Mouse (Mus musculus) limb, embryonic 14.5 days (tissue): ENCODE results near the gene Kif16b. TPM values are rescaled to one million over a fixed set of nuclear protein-coding genes. Genes with fewer than 3 reads are reported as not detected.

Experiments
- ATAC-seq: fragments of 200-750 bp; cut with Nextera tagmentation; 2 replicates; pipeline ENCODE4 v1.8.0; 2017; ENCODE audit warnings: low read depth, moderate number of reproducible peaks, moderate TSS enrichment; ENCODE audit not compliant: low FRiP score
- DNase-seq: peaks from one replicate; pipeline ENCODE4 v3.0.0-alpha.2; 2015; ENCODE audit warnings: low spot score
- H3K27ac ChIP-seq: fragments of 300-500 bp; sonication (generic); replicated peaks from 2 replicates; pipeline ENCODE4 v1.5.1; 2014; ENCODE audit warnings: low read depth, mild to moderate bottlenecking, low read length, moderate library complexity, mixed read lengths
- H3K27me3 ChIP-seq: fragments of 300-500 bp; sonication (generic); 2 replicates; pipeline ENCODE4 v1.6.1; 2014; ENCODE audit warnings: low read length, mixed read lengths; ENCODE audit not compliant: control insufficient read depth, insufficient read depth
- H3K36me3 ChIP-seq: fragments of 300-500 bp; sonication (generic); 2 replicates; pipeline ENCODE4 v1.6.1; 2014; ENCODE audit warnings: mild to moderate bottlenecking, low read length, moderate library complexity, mixed read lengths; ENCODE audit not compliant: control insufficient read depth, insufficient read depth
- H3K4me1 ChIP-seq: fragments of 300-500 bp; sonication (generic); 2 replicates; pipeline ENCODE4 v1.6.1; 2014; ENCODE audit warnings: antibody characterized with exemption, low read length, mixed read lengths; ENCODE audit not compliant: control insufficient read depth, insufficient read depth
- H3K4me2 ChIP-seq: fragments of 300-500 bp; sonication (generic); replicated peaks from 2 replicates; pipeline ENCODE4 v1.6.1; 2014; ENCODE audit warnings: low read depth, mild to moderate bottlenecking, low read length, moderate library complexity; ENCODE audit not compliant: severe bottlenecking
- H3K4me3 ChIP-seq: fragments of 300-500 bp; sonication (generic); replicated peaks from 2 replicates; pipeline ENCODE4 v1.5.1; 2014; ENCODE audit warnings: low read length
- H3K9ac ChIP-seq: fragments of 300-500 bp; sonication (generic); 2 replicates; pipeline ENCODE4 v1.6.1; 2014; ENCODE audit warnings: mild to moderate bottlenecking, low read depth, low read length, moderate library complexity; ENCODE audit not compliant: severe bottlenecking
- H3K9me3 ChIP-seq: fragments of 300-500 bp; sonication (generic); 2 replicates; pipeline ENCODE4 v1.6.1; 2016; ENCODE audit warnings: low read length; ENCODE audit not compliant: control insufficient read depth
- POLR2A ChIP-seq: fragments of 200-500 bp; IDR thresholded peaks from 2 replicates; pipeline ENCODE4 v1.8.0; 2012; ENCODE audit warnings: inconsistent platforms, mild to moderate bottlenecking, moderate library complexity, borderline replicate concordance; ENCODE audit not compliant: insufficient read depth, insufficient read length; ENCODE audit errors: extremely low read depth
- WGBS: fragments of 180-500 bp; shearing (Covaris S2); extraction: QIAGEN DNeasy Blood & Tissue Kit; methylation state at CpG from one replicate; pipeline ENCODE4 v1.1.7; 2014; 5-methylcytosine and 5-hydroxymethylcytosine counted together
- polyA plus RNA-seq, 2 experiments: library from polyadenylated mRNA; depleted of rRNA in 1 of 2; stranded (reverse) in 1 of 2; unstranded in 1 of 2; fragments of >200 nt; fragmentation: Nextera tagmentation in 1 of 2; extraction: Ambion mirVana in 1 of 2; gene quantifications; 2 replicates each; pipeline versions ENCODE4 v1.2.1 to v1.2.3; 2012 to 2014

Gene Kif16b
- polyA plus RNA-seq, 2 experiments = 7.9 to 10.6 TPM

- no peak overlapping the region for H3K4me2 ChIP-seq
- 87% methylated on average over 4 of the region's 4 CpGs for WGBS
- H3K9me3 ChIP-seq = no peaks in the 10 kb centered on the region
- TF ChIP-seq POLR2A = no peak
- no peak overlapping the region for H3K27ac ChIP-seq
- DNase-seq (no peak), ATAC-seq (no peak)
- H3K36me3 ChIP-seq = no peaks in the 10 kb centered on the region
- no peaks in the 10 kb centered on the region for H3K4me1 ChIP-seq
- H3K4me3 ChIP-seq = no peak overlapping the region
- no peaks in the 10 kb centered on the region for H3K27me3 ChIP-seq
- H3K9ac ChIP-seq = no peak overlapping the region
These were observed 280.2 kb downstream of the Kif16b start for GRCm38 (mm10) chr2:142621152-142621551.

DNA sequence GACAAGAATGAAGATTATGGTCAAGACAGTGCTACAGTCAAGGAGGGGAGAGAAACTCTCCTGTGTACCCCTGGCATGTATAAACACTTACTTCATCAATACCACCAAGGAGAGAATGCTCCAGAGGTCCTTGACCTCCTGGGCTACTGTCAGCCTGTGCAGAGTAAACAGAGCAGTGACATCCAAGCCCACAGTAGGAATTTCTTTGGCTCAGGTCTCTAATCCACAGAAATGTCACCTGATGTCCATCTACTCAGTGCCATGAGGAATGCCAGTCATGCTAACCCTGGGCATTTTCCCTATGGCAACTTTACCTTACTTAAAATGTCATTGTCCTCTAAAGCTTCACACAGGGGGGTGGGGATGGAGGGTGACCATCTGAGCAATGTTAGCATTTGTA, 281.4 kb downstream of the Kif16b start:
- no peaks in the 10 kb centered on the region for H3K36me3 ChIP-seq

DNA sequence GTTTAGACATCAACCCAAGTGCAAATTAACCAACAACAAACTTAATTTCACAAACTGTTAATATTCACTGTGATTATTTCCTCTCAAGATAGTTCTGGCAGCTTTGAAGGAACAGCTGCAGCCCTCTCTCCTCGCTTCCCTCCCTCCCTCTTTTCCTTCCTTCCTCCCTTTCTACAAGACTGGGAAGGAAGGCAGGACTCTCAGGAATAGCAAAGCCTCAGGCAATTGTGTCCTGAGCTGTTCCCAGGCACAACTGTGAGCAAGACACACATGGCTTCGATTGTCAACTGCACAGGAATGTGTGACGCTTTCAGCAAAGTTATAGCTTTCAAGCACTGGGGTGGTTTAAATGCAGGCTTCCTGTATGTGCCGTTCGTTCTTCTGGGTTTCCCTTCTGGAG, 286.8 kb downstream of the Kif16b start:
- H3K4me2 ChIP-seq = no peak overlapping the region
- no peaks in the 10 kb centered on the region for H3K36me3 ChIP-seq
- no peaks in the 10 kb centered on the region for H3K27me3 ChIP-seq
- 11% methylated on average over 5 of the region's 5 CpGs for WGBS
- H3K4me1 ChIP-seq = no peaks in the 10 kb centered on the region
- no peak for TF ChIP-seq POLR2A
- peak; percentile 46 for DNase-seq
- peak; percentile 70 for ATAC-seq
- H3K9ac ChIP-seq = no peak overlapping the region
- no peak overlapping the region for H3K4me3 ChIP-seq
- H3K27ac ChIP-seq = 0 out of 2 replicates have a peak overlapping the region, but pooled peaks have one; percentile 19
- H3K9me3 ChIP-seq = no peaks in the 10 kb centered on the region

More for the DNA sequence above, 281.4 kb downstream of the Kif16b start:
- Histone ChIP-seq H3K27ac (no peak overlapping the region), H3K9ac (no peak overlapping the region), H3K4me2 (no peak overlapping the region), H3K4me1 (no peaks in the 10 kb centered on the region), H3K27me3 (no peaks in the 10 kb centered on the region), H3K9me3 (no peaks in the 10 kb centered on the region), H3K4me3 (no peak overlapping the region)
- no peak for TF ChIP-seq POLR2A
- DNase-seq (no peak), ATAC-seq (no peak)

DNA sequence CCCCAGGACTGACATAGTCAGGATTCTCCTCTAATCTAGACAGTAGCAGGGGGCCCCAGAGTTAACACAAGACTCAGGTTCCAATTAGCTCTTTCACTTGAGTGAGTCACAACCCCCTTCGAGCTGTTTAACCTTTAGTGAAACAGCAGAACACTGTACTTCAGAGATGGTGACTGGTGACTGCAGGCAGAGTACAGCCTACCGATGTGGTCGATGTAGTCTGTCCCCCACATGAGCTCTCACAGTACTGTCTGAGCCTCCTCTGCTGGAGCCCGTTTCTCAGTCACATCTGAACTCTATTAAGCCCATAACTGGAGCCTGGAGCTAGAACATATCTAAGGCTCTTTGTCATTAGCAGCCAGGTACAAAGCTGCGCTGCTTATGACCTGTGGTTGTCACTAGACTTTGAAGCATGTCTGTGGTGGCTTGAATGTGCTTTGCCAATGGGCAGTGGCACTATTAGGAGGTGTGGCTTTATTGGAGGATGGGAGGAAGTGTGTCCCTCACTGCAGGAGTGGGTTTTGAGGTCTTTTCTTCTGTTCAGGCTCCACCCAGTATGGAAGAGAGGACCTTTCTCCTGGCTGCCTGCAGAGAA, 288.9 kb downstream of the Kif16b start:
- WGBS = 30% methylated on average over 5 of the region's 5 CpGs
- H3K9me3 ChIP-seq = no peaks in the 10 kb centered on the region
- no peak overlapping the region for H3K4me3 ChIP-seq
- no peak overlapping the region for H3K4me2 ChIP-seq
- no peak for DNase-seq
- H3K27ac ChIP-seq = no peak overlapping the region
- no peak for TF ChIP-seq POLR2A
- 0 out of 2 replicates have a peak, but pooled peaks have one; percentile 26 for ATAC-seq
- H3K36me3 ChIP-seq = no peaks in the 10 kb centered on the region
- H3K9ac ChIP-seq = no peak overlapping the region
- no peaks in the 10 kb centered on the region for H3K27me3 ChIP-seq
- 0 out of 2 replicates have a peak, but pooled peaks cover 3% of the 10 kb centered on the region for H3K4me1 ChIP-seq

DNA sequence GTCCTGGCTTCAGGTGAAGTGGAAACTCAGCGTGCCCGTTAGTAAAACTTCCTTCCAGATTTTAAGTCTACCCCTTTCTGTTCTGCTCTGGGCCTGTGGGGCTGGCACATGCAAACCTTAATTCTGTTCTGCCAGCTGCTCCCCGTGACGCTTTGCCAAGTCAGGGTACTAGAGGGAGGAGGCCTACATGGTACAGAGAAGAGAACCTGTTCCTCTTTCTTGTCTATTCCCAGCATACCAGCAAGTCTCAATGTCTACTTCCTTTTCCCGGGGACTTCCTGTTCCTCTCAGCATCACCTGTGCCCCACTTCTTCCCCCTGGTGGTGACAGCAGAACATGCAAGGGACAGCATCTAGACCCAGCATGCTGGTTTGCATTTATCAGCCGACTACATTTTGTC, 290.2 kb downstream of the Kif16b start:
- no peak overlapping the region for H3K9ac ChIP-seq
- no peaks in the 10 kb centered on the region for H3K36me3 ChIP-seq
- WGBS = 75% methylated on average over 6 of the region's 6 CpGs
- no peaks in the 10 kb centered on the region for H3K27me3 ChIP-seq
- no peak overlapping the region for H3K27ac ChIP-seq
- DNase-seq (no peak), ATAC-seq (no peak)
- TF ChIP-seq POLR2A = no peak
- H3K9me3 ChIP-seq = no peaks in the 10 kb centered on the region
- no peak overlapping the region for H3K4me3 ChIP-seq
- no peak overlapping the region for H3K4me2 ChIP-seq
- 0 out of 2 replicates have a peak, but pooled peaks cover 3% of the 10 kb centered on the region for H3K4me1 ChIP-seq
